Mouse (Mus musculus): ENCODE data around the gene B3galnt2. TPM values are rescaled to one million over a fixed set of nuclear protein-coding genes. Genes with fewer than 3 reads are reported as not detected.
A peak's percentile ranks its signal among the peaks of the same experiment; 100 is the strongest.

Gene B3galnt2
- polyA plus RNA-seq, 1 experiment from 2014 or later: 38.5 TPM

DNA sequence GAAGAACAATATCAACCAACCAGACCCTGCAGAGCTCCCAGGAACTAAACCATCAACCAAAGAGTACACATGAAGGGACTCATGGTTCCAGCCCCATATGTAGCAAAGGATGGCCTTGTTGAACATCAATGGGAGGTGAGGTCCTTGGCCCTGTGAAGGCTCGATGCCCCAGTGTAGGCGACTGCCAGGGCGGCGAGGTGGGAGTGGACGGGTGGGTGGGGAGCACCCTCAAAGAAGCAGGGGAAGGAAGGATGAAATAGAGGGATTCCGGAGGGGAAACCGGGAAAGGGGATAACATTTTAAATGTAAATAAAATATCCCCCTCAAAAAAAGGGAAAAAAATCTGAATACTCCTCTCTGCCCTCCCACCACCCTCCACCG, 84.6 kb downstream of the B3galnt2 start:
- 5% methylated on average over 8 of the region's 8 CpGs for WGBS
- Histone ChIP-seq H3K9ac (peak overlapping the region; percentile 72), H3K27me3 (replicated peaks) (no peaks in the 10 kb centered on the region), H3K27ac (peak overlapping the region; percentile 91; the same call in 1 of the 2 replicates), H3K4me1 (replicated peaks) (peaks cover 7% of the 10 kb centered on the region; the same call in 1 of the 2 replicates), H3K4me3 (replicated peaks) (peak overlapping the region; percentile 52), H3K36me3 (no peaks in the 10 kb centered on the region), H3K9me3 (no peaks in the 10 kb centered on the region), H3K4me2 (replicated peaks) (peak overlapping the region; percentile 87)
- peak; percentile 21 for ATAC-seq

DNA sequence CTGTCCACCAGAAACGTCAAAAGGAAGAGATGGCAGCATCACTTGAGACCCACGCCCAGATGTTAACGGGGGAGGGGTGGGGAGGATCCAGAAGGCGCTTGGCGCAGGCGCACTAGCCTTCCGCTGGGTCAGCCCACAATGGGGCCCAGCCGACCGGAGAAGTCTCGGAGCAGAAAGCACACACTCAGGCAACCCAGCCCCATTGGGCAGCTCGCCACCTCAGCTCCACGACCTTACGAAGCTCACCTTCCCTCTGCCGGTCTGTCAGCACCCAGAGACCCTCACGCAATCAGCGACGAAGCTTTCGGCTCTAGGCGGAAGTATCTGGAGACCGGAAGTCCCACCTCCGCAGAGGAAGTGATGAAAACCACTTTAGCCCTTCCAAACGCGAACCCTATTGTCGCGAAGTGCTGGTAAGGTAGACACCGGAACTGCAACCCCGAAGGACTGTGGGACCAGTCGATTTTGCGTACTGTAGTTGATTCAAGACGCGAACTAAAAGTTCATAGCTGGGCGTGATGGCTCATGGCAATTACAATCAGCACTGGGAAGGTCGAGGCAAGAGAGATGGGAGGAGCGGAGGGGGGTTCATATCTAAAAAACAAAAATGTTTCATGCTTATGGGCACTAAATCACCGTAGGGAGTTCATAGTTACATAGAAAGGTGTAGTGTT, 85.2 kb downstream of the B3galnt2 start, which contains the start of gene Tbce:
TSS of gene Tbce (minus strand) at position 347 of the 674 bp plus-strand sequence.
- no peaks in the 10 kb centered on the region for H3K27me3 ChIP-seq (replicated peaks)
- H3K4me2 ChIP-seq (replicated peaks): peak within 1 kb of the TSS; percentile 87
- under 1% methylated on average over 35 of the region's 35 CpGs for WGBS
- peak; percentile 95 for ATAC-seq
- no peaks in the 10 kb centered on the region for H3K36me3 ChIP-seq
- H3K27ac ChIP-seq: peak within 1 kb of the TSS; percentile 91
- H3K9ac ChIP-seq: peak within 1 kb of the TSS; percentile 72
- H3K9me3 ChIP-seq: no peaks in the 10 kb centered on the region
- peaks cover 7% of the 10 kb centered on the region; the same call in 1 of the 2 replicates for H3K4me1 ChIP-seq (replicated peaks)
- H3K4me3 ChIP-seq (replicated peaks): peak within 1 kb of the TSS; percentile 52

GRCm38 (mm10) chr13:14040186-14040585, 85.9 kb downstream of the B3galnt2 start:
- no peak overlapping the region for H3K9ac ChIP-seq
- H3K4me1 ChIP-seq (replicated peaks): peaks cover 7% of the 10 kb centered on the region; the same call in 1 of the 2 replicates
- 15% methylated on average over 5 of the region's 5 CpGs for WGBS
- H3K36me3 ChIP-seq: no peaks in the 10 kb centered on the region
- H3K9me3 ChIP-seq: no peaks in the 10 kb centered on the region
- peak overlapping the region; percentile 52 for H3K4me3 ChIP-seq (replicated peaks)
- H3K27me3 ChIP-seq (replicated peaks): no peaks in the 10 kb centered on the region
- peak overlapping the region; percentile 91; the same call in 1 of the 2 replicates for H3K27ac ChIP-seq
- ATAC-seq: peak; percentile 65
- H3K4me2 ChIP-seq (replicated peaks): peak overlapping the region; percentile 87

DNA sequence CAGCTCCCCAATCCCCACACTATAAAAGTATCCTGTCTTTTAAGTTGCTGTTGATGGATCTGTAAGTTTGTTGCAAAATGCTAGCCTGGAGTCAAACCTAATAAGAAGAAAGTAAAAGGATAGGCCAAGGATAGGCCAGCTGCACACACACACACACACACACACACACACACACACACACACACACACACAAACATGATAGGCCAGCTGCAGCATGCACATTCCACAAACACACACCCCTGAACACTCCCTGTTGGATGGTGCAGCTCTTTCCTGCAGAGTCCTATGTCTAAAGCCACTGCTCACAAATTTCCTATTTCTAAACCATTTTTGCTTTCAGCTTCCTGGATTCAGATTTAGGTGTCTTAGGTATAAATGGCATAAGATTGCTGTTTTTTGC, 89.6 kb downstream of the B3galnt2 start:
- H3K27ac ChIP-seq: no peak overlapping the region
- H3K4me1 ChIP-seq (replicated peaks): peaks cover 4% of the 10 kb centered on the region; the same call in 1 of the 2 replicates
- no peak for ATAC-seq
- no peak overlapping the region for H3K4me2 ChIP-seq (replicated peaks)
- H3K36me3 ChIP-seq: no peaks in the 10 kb centered on the region
- no peak overlapping the region for H3K4me3 ChIP-seq (replicated peaks)
- H3K9me3 ChIP-seq: no peaks in the 10 kb centered on the region
- no peak overlapping the region for H3K9ac ChIP-seq
- H3K27me3 ChIP-seq (replicated peaks): no peaks in the 10 kb centered on the region

DNA sequence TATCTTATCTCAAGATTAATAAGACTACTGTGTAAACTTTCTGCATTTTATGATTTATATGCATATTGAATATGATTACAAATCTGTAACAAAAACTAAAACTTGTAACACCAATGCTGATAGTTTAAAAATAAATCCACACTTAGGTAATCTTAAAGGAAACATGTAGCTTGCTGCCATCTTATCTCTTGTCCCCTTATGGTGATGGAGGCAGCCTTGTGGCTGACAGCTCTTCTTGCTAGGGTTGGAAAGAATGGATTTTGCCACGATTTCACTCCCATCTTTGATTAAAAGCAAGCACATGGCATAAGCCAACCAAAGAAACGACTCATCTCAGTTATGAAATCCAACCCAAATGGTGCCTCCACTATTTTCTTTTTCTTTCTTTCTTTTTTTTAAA, 90.3 kb downstream of the B3galnt2 start:
- peaks cover 4% of the 10 kb centered on the region; the same call in 1 of the 2 replicates for H3K4me1 ChIP-seq (replicated peaks)
- H3K9ac ChIP-seq: no peak overlapping the region
- no peaks in the 10 kb centered on the region for H3K36me3 ChIP-seq
- ATAC-seq: no peak
- H3K9me3 ChIP-seq: no peaks in the 10 kb centered on the region
- H3K4me2 ChIP-seq (replicated peaks): no peak overlapping the region
- no peak overlapping the region for H3K27ac ChIP-seq
- no peaks in the 10 kb centered on the region for H3K27me3 ChIP-seq (replicated peaks)
- H3K4me3 ChIP-seq (replicated peaks): no peak overlapping the region
- 83% methylated on average over 2 of the region's 2 CpGs for WGBS

Other genes starting within 250 kb of the B3galnt2 start
- 2.4 and 3.0 TPM in 2 replicates for gene Gng4, start 170.4 kb upstream of the B3galnt2 start, polyA plus RNA-seq (2015; fragmentation: Nextera tagmentation; extraction: Ambion mirVana)
- gene Tbce, start 85.2 kb downstream of the B3galnt2 start, polyA plus RNA-seq (2015; fragmentation: Nextera tagmentation; extraction: Ambion mirVana): 42.3 and 49.3 TPM in 2 replicates
- 51.7 and 52.2 TPM in 2 replicates for gene Arid4b, start 108.8 kb downstream of the B3galnt2 start, polyA plus RNA-seq (2015; fragmentation: Nextera tagmentation; extraction: Ambion mirVana)
- 38.7 and 46.8 TPM in 2 replicates for gene Ggps1, start 109.0 kb downstream of the B3galnt2 start, polyA plus RNA-seq (2015; fragmentation: Nextera tagmentation; extraction: Ambion mirVana)

Data from intestine, embryonic 15.5 days (tissue).